Mouse (Mus musculus): ENCODE results near the gene Spaca3. TPM values are rescaled to one million over a fixed set of nuclear protein-coding genes. Genes with fewer than 3 reads are reported as not detected.

Gene Spaca3
- total and polyA plus RNA-seq, 3 experiments, result not detected

DNA sequence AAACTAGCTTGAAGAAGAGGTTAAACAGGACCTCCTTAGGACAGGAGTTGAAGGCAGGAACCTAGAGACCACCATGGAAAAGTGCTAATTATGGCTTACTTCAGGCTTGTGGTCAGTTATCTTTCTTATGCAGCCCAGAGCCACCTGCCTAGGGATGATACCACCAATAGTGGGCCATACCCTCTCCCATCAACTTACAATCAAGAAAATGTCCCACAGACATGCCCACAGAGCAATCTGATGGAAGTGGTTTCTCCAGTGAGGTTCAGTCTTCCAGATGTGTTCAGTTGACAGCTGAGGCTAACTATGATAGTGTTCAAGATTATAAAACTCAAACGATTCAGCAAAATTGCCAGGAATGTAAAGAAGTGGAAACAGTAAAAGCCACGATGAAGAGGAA lies 14.7 kb upstream of the Spaca3 start:
- TF ChIP-seq POLR2AphosphoS5 (IDR thresholded peaks at IDR 0.05; ENCODE audit: insufficient replicate concordance, low read depth, low read length) (no peak), CTCF (IDR thresholded peaks at IDR 0.05; ENCODE audit: low read depth, low read length) (no peak), GATA1 (IDR thresholded peaks at IDR 0.05; ENCODE audit: borderline replicate concordance, low read length) (no peak), GATA2 (IDR thresholded peaks at IDR 0.05; ENCODE audit: borderline replicate concordance, low read depth, low read length) (no peak), TAL1 (conservative IDR thresholded peaks at IDR 0.05; ENCODE audit: low read depth, low read length) (no peak)
- Histone ChIP-seq H3K36me3 (replicated peaks) (no peaks in the 10 kb centered on the region), H3K4me1 (ENCODE audit: insufficient read depth, low read depth, low read length) (no peaks in the 10 kb centered on the region), H3K27me3 (ENCODE audit: insufficient read depth, low read length) (no peaks in the 10 kb centered on the region), H3K4me3 (ENCODE audit: low read depth, low read length) (no peak overlapping the region), H3K9me3 (replicated peaks) (peaks cover 42% of the 10 kb centered on the region)
- DNase-seq (ENCODE audit: low spot score) (no peak), ATAC-seq (ENCODE audit: extremely low read depth, insufficient number of reproducible peaks, low FRiP score, poor library complexity, severe bottlenecking) (no peak)

DNA sequence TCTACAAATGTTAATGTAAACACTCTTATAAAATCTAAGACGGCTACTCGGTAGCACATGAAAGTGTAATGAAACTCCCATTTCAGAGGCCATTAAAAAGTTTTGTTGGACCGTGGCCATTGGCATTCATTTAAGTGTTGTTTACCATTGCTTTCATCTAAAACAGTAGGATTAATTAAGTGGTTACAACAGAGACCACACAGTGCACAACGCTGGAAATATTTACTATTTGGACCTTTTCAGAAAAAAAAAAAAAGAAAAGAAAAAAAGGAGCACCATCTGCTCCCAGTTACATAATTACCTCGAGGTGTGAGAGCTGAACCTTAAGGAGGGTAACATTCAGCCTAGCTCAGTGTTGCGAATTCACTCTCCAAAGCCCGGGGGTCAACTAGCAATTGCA lies 12.7 kb upstream of the Spaca3 start:
- DNase-seq (ENCODE audit: low spot score) (no peak), ATAC-seq (ENCODE audit: extremely low read depth, insufficient number of reproducible peaks, low FRiP score, poor library complexity, severe bottlenecking) (no peak)
- no peaks in the 10 kb centered on the region for H3K4me1 ChIP-seq (ENCODE audit: insufficient read depth, low read depth, low read length)
- no peaks in the 10 kb centered on the region for H3K36me3 ChIP-seq (replicated peaks)
- TF ChIP-seq GATA1 (IDR thresholded peaks at IDR 0.05; ENCODE audit: borderline replicate concordance, low read length), result no peak
- TF ChIP-seq CTCF (IDR thresholded peaks at IDR 0.05; ENCODE audit: low read depth, low read length), result no peak
- no peaks in the 10 kb centered on the region for H3K27me3 ChIP-seq (ENCODE audit: insufficient read depth, low read length)
- H3K4me3 ChIP-seq (ENCODE audit: low read depth, low read length), result no peak overlapping the region
- peaks cover 55% of the 10 kb centered on the region for H3K9me3 ChIP-seq (replicated peaks)

DNA sequence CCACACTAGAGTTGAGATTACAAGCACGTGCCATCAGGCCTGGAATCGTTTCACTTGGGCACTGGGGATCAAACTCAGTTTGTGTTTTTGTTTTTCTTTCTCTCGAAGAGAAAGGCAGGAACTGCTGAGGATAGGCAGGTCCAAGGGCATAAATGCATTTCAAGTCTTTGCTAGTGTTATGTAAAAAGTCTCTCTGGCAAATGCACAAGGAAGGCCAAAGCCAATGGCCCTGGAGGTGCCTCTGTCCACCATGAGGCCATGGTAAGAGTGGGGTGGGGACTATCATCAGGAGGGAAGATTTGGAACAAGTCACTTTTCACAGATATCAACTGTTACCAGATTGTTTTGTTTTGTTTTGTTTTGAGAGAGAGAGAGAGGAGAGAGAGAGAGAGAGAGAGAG lies 12.1 kb upstream of the Spaca3 start:
- H3K4me3 ChIP-seq (ENCODE audit: low read depth, low read length), result no peak overlapping the region
- TF ChIP-seq CTCF (IDR thresholded peaks at IDR 0.05; ENCODE audit: low read depth, low read length), result no peak
- TF ChIP-seq TAL1 (conservative IDR thresholded peaks at IDR 0.05; ENCODE audit: low read depth, low read length), result no peak
- no peak for TF ChIP-seq GATA1 (IDR thresholded peaks at IDR 0.05; ENCODE audit: borderline replicate concordance, low read length)
- no peak for TF ChIP-seq GATA2 (IDR thresholded peaks at IDR 0.05; ENCODE audit: borderline replicate concordance, low read depth, low read length)
- TF ChIP-seq POLR2AphosphoS5 (IDR thresholded peaks at IDR 0.05; ENCODE audit: insufficient replicate concordance, low read depth, low read length), result no peak
- DNase-seq (ENCODE audit: low spot score), result no peak
- ATAC-seq (ENCODE audit: extremely low read depth, insufficient number of reproducible peaks, low FRiP score, poor library complexity, severe bottlenecking), result no peak
- H3K27me3 ChIP-seq (ENCODE audit: insufficient read depth, low read length), result no peaks in the 10 kb centered on the region
- H3K36me3 ChIP-seq (replicated peaks), result no peaks in the 10 kb centered on the region
- H3K4me1 ChIP-seq (ENCODE audit: insufficient read depth, low read depth, low read length), result no peaks in the 10 kb centered on the region
- H3K9me3 ChIP-seq (replicated peaks), result peaks cover 61% of the 10 kb centered on the region

DNA sequence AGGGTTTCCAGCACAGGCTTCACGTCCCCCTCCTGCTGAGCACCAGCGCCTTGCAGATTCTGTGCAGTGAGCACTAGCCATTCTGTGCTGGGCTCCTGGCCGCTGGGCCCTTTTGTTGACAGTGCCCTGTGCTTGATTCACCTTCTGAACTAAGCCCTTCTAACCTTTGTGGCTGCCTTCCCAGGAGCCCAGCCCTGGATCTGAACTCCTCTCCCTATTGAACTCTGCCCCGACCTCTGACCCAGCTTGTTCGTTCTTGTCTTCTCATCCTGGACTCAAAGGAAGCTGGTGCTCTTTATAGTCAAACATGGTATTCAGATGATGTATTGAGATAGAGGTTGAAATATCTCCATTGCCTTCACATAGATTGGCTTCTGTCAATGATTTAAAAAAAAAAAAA lies 10.0 kb upstream of the Spaca3 start:
- TF ChIP-seq POLR2AphosphoS5 (IDR thresholded peaks at IDR 0.05; ENCODE audit: insufficient replicate concordance, low read depth, low read length) (no peak), GATA2 (IDR thresholded peaks at IDR 0.05; ENCODE audit: borderline replicate concordance, low read depth, low read length) (no peak), TAL1 (conservative IDR thresholded peaks at IDR 0.05; ENCODE audit: low read depth, low read length) (no peak), CTCF (IDR thresholded peaks at IDR 0.05; ENCODE audit: low read depth, low read length) (no peak), GATA1 (IDR thresholded peaks at IDR 0.05; ENCODE audit: borderline replicate concordance, low read length) (no peak)
- DNase-seq (ENCODE audit: low spot score) (no peak), ATAC-seq (ENCODE audit: extremely low read depth, insufficient number of reproducible peaks, low FRiP score, poor library complexity, severe bottlenecking) (no peak)
- H3K36me3 ChIP-seq (replicated peaks), result no peaks in the 10 kb centered on the region
- no peaks in the 10 kb centered on the region for H3K27me3 ChIP-seq (ENCODE audit: insufficient read depth, low read length)
- H3K4me3 ChIP-seq (ENCODE audit: low read depth, low read length), result no peak overlapping the region
- no peaks in the 10 kb centered on the region for H3K4me1 ChIP-seq (ENCODE audit: insufficient read depth, low read depth, low read length)
- peaks cover 55% of the 10 kb centered on the region for H3K9me3 ChIP-seq (replicated peaks)

DNA sequence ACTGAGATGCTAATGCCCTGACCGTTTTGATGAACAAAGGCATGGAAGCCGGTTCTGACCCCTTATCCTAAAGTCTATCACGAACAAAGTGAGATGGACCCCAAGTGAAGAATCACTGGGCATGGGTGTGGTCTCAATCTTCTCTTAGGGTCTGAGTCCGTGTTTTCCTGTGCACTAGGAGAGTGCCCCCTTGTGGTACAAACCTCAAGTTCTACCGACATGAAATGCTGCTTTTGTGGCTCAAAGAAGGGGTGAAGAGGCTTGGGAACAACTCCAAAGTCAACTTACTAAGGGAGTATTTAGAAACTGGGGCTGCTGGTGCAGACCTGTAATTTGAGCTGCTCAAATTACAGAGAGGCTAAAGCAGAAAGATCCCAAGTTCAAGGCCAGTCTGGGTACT lies 6.3 kb upstream of the Spaca3 start:
- DNase-seq (ENCODE audit: low spot score) (no peak), ATAC-seq (ENCODE audit: extremely low read depth, insufficient number of reproducible peaks, low FRiP score, poor library complexity, severe bottlenecking) (no peak)
- no peaks in the 10 kb centered on the region for H3K27me3 ChIP-seq (ENCODE audit: insufficient read depth, low read length)
- no peaks in the 10 kb centered on the region for H3K4me1 ChIP-seq (ENCODE audit: insufficient read depth, low read depth, low read length)
- H3K9me3 ChIP-seq (replicated peaks), result peaks cover 72% of the 10 kb centered on the region
- H3K36me3 ChIP-seq (replicated peaks), result no peaks in the 10 kb centered on the region
- TF ChIP-seq CTCF (IDR thresholded peaks at IDR 0.05; ENCODE audit: low read depth, low read length), result no peak
- TF ChIP-seq GATA1 (IDR thresholded peaks at IDR 0.05; ENCODE audit: borderline replicate concordance, low read length), result no peak
- no peak for TF ChIP-seq POLR2AphosphoS5 (IDR thresholded peaks at IDR 0.05; ENCODE audit: insufficient replicate concordance, low read depth, low read length)
- no peak for TF ChIP-seq GATA2 (IDR thresholded peaks at IDR 0.05; ENCODE audit: borderline replicate concordance, low read depth, low read length)
- TF ChIP-seq TAL1 (conservative IDR thresholded peaks at IDR 0.05; ENCODE audit: low read depth, low read length), result no peak
- no peak overlapping the region for H3K4me3 ChIP-seq (ENCODE audit: low read depth, low read length)

DNA sequence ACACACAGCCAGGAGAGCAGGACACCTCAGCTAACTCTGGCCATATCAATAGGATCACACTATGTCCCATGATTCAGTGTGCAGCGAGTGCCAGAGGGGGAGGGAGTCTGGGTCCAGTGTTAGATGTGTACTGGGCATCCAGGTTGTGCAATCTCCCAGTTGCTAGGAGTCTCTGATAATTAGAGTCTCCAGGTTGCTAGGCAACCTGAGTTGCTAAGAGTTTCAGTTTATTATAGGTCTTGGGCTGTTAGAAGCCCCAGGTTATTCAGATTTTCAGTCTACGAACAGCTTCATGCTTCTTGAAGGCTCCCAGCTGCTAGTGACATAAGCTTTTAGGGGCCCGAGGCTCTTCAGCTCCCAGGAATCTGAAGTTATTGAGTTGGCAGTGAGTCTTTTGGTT lies 5.2 kb upstream of the Spaca3 start:
- no peak for TF ChIP-seq GATA2 (IDR thresholded peaks at IDR 0.05; ENCODE audit: borderline replicate concordance, low read depth, low read length)
- no peak for TF ChIP-seq TAL1 (conservative IDR thresholded peaks at IDR 0.05; ENCODE audit: low read depth, low read length)
- no peak for TF ChIP-seq GATA1 (IDR thresholded peaks at IDR 0.05; ENCODE audit: borderline replicate concordance, low read length)
- no peak for TF ChIP-seq POLR2AphosphoS5 (IDR thresholded peaks at IDR 0.05; ENCODE audit: insufficient replicate concordance, low read depth, low read length)
- no peak for TF ChIP-seq CTCF (IDR thresholded peaks at IDR 0.05; ENCODE audit: low read depth, low read length)
- Histone ChIP-seq H3K27me3 (ENCODE audit: insufficient read depth, low read length) (no peaks in the 10 kb centered on the region), H3K4me1 (ENCODE audit: insufficient read depth, low read depth, low read length) (no peaks in the 10 kb centered on the region), H3K9me3 (replicated peaks) (peaks cover 70% of the 10 kb centered on the region), H3K4me3 (ENCODE audit: low read depth, low read length) (no peak overlapping the region), H3K36me3 (replicated peaks) (no peaks in the 10 kb centered on the region)
- DNase-seq (ENCODE audit: low spot score), result no peak
- ATAC-seq (ENCODE audit: extremely low read depth, insufficient number of reproducible peaks, low FRiP score, poor library complexity, severe bottlenecking), result no peak

DNA sequence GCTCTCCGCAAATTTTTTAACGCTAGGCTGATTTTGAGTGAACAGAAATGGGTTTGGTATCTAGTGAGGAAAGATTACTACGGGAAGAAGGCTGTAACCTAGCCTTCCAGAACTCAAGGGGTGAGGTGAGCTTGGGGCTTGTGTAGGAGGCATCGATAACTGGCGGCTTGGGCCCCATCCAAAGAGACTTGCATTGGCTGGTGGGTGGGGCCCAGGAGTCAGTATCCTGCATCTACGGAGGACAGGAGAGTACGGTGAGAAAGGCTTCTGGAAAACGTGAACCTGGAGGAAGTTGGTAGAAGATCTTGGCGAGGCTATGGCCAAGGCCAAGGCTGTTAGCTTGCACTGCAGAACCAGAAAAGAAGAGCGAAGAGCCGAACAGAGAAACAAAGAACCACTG lies 3.7 kb upstream of the Spaca3 start:
- no peak for DNase-seq (ENCODE audit: low spot score)

More for the DNA sequence above, 3.7 kb upstream of the Spaca3 start:
- H3K27me3 ChIP-seq (ENCODE audit: insufficient read depth, low read length), result no peaks in the 10 kb centered on the region
- ATAC-seq (ENCODE audit: extremely low read depth, insufficient number of reproducible peaks, low FRiP score, poor library complexity, severe bottlenecking), result no peak
- no peak for TF ChIP-seq GATA2 (IDR thresholded peaks at IDR 0.05; ENCODE audit: borderline replicate concordance, low read depth, low read length)
- no peak for TF ChIP-seq POLR2AphosphoS5 (IDR thresholded peaks at IDR 0.05; ENCODE audit: insufficient replicate concordance, low read depth, low read length)
- TF ChIP-seq GATA1 (IDR thresholded peaks at IDR 0.05; ENCODE audit: borderline replicate concordance, low read length), result no peak
- TF ChIP-seq TAL1 (conservative IDR thresholded peaks at IDR 0.05; ENCODE audit: low read depth, low read length), result no peak
- TF ChIP-seq CTCF (IDR thresholded peaks at IDR 0.05; ENCODE audit: low read depth, low read length), result no peak
- H3K36me3 ChIP-seq (replicated peaks), result no peaks in the 10 kb centered on the region
- peaks cover 72% of the 10 kb centered on the region for H3K9me3 ChIP-seq (replicated peaks)
- H3K4me1 ChIP-seq (ENCODE audit: insufficient read depth, low read depth, low read length), result no peaks in the 10 kb centered on the region
- H3K4me3 ChIP-seq (ENCODE audit: low read depth, low read length), result no peak overlapping the region
